Mouse (Mus musculus) urinary bladder, postnatal 14 days (tissue): ENCODE data around the gene Gm17428.
"Not testable (repeated sequence)": the region's sequence is repeated elsewhere in the genome, so short reads cannot be mapped to it uniquely, and the experiment has no call there.

Experiments used
- DNase-seq: peaks from one replicate; pipeline ENCODE4 v3.0.0; 2021; ENCODE audit warnings: low spot score

Gene Gm17428

DNA sequence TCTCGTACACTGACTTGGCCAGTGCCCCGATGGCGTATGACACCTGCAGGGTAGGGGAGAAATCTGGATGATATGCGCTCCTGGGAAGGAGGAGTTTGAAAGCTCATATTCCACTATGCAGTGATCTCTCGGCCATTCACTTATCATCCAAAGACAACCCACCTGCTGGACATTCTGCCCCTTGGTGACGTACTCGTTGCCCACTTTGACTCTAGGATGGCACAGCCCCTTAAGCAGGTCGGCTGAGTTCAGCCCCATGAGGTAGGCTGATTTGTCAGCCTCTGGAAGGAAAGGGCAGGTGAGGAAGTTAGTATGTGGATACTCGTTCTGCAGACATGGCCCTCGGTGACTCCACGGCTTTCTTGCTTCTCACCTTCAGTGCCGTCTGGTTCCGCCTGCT is 12.1 kb downstream of the Gm17428 start:
- DNase-seq: no peak

DNA sequence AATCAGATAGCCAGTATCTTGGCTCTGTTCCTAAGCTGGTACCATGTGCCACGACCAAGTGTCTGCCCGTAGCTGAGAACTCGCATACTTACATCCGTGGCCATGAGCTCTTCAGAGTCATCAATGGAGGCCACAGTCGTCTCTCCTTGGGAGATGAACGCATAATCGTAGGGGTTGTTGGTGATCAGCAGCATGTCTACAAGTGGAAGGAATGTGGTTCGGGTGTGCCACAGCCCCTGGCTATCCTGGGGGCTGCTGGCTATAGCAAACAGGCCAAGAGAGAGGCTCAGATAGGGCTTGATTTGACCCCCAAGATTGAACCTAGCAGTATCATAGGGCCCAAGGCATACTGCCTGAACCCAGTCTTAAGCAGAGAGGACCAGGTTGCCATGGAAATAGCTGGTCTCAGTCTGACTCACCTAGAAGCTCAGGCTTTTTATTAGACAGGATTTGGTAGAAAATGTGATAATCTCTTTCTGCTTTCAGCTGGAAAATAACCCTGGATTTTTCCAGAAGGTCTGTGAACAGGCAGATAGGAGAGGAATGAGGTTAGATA is 13.2 kb downstream of the Gm17428 start:
- DNase-seq: no peak

DNA sequence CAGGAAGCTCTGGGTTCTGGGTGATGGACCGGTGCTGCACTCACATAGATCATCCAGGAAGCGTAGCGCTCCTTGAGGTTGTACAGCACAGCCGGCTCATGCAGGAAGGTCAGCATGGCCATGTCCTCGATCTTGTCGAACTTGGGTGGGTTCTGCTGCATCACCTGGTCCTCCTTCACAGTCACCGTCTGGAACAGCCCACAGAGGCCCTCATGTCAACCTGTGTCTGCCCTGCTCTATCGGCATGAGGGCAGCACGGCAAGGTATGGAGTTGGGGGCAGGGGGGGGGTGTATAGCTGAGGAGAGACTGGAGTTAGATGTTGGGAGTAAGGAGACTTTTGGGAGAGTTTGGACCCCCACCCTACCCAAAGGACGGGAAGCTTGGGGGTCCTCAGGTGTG is 15.5 kb downstream of the Gm17428 start:
- no peak for DNase-seq

DNA sequence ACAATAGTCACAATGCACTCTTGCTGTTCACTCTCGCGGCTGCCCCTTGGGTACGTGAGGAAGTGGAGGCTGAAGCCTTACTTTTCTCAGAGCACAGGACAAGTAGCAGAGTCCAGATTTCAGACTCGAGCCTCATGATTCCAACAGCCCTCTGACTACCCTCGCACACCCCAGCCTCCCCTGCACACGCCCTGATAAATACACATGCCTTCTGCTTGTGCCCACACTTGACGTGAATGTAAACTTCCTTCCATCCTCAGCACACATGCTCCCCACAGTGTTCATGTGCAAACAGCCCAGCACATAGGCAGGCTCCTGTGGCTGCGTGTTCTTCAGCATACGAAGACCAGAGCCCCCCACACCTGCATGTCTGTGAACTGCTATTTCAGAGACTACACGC is 16.9 kb downstream of the Gm17428 start:
- peak; percentile 19 for DNase-seq

DNA sequence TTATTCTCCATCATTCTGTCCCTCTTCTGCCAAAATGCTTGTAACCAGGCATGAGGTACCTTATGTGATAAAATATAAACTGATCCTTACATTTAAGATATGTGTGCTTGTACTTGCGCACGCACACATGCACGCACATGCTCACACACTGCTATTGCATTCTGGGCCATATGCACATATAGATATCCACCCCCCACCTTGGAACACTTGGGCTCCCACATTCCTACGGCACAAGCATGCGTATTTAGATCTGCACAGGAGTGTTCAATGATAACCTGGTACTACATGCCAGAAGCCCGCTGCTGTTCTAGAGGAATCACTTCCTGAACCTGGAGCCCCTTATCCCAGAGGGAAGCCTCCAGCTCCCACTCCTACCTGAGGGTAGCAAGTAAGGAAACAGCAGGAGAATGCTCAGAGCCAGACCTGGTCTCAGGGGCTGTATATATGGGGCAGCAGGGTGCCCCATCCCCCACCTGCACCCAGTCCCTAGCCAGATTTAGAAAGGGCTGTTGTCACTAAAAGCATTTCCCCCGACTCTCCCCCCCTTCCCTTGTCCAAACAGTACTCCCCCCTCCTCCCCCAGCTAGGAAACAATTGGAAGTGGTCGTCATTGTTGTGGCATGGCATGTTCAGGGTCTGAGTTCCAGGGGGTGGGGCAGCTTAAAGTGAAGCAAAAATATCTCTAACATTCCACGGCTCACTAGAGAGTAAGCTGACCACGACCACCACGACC is 17.6 kb downstream of the Gm17428 start, which contains the start of gene Myh7:
Gene Myh7, minus strand, starts transcription at position 491 of the 733 bp plus-strand sequence.
- DNase-seq: no peak

DNA sequence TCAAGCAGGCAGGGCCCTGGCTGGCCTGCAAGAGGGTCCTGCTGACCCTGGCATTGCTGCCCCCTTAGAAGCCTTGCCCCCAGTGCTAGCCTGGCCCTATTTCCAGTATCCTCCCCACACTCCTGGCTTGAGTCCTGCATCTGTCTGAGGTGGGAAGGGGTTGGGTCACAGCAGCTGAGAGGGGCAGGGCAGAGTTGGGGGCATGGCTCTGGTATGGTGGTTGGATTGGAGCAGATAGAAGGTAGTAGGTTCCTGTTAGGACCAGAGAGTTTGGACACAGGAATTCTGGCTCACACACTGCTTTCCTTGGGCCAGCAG is 18.1 kb downstream of the Gm17428 start:
- no peak for DNase-seq

DNA sequence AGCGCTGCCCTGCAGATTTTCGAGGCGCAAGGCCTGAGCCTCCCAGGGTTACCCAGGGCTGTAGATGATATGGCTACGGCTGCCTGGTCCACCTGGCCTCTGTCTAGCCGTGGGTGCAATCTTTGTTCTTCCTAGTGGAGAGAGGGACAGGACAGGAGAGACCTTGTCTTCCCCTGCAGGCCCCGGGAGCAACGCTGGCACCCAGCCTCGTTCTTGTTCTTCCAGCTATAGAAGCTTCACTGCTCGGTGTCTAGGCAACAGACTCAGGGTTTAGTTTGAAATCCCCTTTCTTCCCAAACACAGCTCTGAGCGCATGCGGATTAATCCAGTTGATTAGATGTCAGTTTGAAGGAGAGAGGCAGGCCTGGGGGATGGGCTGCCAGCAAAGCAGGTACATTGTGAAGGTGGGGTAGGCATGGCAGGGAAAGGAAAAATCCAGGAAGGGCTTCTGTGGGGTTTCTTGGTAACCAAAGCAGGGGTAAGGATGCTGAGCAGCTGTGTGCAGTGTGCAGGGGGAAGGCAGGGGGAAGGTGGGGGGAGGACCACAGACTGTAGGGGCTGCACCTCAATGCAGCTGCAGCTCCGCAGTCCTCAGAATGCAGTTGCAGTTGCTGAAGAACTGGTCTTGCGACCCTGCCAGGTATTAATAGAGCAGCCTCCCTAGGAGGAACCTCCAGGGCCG is 18.9 kb downstream of the Gm17428 start:
- DNase-seq: no peak

DNA sequence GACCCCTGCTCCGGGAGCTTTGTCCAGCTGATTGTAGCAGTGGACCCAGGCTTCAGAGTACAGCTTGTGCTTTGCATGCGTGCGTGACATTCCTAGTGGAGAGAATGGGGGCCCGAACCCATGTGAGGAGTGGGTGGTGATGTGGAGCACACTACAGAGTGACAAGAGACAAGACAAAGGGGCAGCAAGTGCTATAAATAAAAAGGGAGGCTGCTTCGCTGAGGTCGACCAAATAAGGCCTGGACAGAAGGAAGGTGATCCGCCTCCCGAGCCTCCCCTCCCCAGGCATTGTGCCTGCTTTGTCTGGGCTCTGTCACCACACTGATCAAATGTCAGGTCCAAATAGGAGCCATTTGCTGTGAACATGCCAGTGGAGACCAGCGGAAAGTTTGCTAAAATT is 20.1 kb downstream of the Gm17428 start:
- DNase-seq: no peak

DNA sequence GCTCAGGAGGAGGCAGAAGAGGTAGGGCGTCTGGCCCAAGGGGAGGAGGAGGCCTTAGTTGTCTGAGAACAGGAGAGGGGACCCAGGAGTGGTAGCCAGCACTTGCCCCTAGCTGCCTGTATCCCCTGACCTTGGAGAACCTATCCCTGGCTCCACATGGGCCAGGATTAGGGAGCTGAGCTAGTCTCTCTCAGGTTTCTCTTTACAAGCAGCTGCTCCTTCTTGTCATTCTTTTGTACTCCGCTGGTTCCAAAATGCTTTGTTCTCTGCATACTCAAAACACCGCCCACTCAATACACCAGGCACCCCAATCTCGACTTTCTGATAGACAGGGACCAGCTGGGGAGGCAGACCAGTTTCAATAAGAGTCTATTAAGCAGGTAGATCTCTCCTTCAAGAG is 20.6 kb downstream of the Gm17428 start:
- DNase-seq: no peak

DNA sequence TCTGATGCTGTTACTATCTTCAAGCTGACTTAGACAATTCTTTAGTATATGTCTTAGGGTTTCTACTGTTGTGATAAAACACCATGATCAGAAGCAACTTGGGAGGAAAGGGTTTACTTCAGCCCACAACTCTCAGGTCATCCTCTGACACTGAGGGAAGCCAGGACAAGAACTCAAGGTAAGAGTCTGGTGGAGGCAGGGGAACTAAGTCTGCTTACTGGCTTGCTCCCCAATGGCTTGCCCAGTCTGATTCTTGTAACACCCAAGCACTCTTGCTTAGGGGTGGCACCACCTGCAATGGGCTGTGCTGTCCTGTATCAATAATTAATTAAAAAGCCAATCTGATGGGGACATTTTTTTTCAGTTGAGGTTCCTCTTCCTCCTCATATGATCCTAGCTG is 21.9 kb downstream of the Gm17428 start:
- DNase-seq: no peak

DNA sequence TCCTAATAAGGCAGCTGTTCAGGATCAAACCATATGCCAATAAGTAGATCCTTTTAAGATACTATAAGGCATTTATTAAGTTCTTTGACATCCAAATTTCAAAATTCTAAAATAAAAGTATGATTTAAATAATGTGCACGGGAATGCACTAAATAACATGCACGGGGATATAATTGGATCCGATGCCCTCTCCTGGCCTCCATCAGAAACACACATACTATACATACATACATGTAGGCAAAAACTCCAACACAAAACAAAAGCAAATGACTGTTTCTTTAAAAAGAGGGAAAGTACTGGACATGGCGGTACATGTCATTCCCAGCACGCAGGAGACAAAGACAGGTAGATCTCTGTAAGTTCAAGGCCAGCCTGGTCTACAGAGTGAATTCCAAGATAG is 23.1 kb downstream of the Gm17428 start:
- DNase-seq: not testable (repeated sequence)

DNA sequence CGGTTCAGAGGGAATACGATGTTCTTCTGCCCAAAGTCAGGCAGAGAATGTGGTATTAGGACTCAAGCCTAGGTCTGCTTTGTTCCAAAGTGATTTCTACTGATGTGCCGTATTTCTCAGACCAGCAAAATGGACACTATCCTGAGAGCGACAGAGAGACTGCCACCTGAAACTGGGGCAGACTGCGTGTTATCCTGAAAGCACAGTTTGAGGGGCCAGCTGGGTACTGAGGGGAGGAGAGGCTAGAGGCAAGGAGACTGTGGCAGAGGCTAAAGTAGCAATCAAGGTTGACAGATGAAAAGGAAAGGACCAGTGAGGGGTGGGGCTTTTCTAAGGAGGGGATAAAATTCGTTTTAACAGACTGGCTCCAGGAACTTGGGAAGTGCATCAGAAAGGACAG is 24.1 kb downstream of the Gm17428 start:
- no peak for DNase-seq

DNA sequence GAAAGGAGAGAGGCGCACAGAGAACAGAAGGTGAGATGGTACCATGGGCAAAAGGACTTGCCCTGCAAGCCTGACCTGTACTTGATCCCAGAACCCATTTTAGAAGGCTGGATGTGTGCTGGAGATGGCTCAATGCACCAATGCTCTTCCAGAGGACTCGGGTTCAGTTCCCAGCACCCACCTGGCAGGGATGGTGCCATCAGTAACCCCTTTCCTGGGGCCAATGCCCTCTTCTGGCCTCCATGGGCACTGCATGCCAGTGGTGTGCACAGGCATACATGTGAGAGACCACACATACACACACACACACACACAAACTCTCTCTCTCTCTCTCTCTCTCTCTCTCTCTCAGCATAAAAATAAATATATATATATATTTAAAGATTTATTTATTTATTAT is 24.7 kb downstream of the Gm17428 start:
- DNase-seq: no peak

DNA sequence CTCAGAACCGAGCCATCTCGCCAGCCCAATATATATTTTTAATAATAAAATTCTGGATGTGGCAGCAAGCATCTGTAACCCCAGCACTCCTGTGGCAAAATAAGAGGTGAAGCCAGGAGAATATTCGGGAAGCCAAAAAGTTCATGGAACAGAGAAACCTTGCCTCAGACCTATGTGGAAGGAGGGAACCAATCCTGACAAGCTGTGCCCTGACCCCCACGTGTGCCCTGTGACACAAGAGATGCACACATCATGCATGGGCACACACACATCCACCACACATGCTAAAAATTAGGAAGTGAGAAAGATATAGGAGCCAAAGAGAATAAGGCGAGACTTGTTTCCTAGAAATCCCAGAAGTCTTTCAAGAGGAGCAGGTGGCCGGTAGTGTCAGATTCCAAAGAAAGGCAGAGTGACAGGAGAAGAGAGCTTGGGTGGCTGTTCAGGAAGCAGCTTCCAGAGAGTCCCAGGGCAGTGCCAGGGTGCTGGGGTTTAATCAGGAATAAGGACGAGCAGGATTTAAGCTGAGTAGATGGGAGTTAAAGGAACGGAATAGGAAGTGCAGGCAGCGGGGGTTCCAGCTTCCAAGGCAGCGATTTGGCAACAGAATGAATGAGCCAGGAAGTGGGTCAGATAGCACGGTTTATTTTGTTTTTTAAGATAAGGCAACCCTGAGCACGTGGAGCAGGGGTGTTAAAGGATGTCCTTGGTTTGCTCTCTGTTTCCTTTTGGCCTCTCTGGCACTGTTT is 25.4 kb downstream of the Gm17428 start:
- DNase-seq: no peak

DNA sequence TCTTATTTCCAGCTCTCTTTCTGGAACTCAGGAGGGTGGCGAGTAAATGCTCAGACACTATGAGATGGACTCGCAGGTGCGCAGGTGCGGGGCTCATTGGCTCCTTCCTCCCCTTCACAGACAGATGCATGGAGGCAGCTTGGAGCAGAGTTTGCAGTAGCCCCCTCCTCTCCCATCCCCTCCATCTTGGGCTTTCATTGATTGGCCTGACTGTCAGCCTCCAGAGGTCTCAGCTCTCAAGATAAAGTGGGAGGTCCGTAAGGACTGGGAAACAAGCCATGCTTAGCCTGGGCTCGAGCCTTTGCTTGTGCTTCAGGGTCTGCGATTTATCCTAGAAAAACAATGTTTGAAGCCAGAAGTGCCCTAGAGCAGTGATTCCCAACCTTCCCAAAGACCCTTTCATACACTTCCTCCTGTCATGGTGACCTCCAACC is 26.0 kb downstream of the Gm17428 start:
- DNase-seq: no peak

DNA sequence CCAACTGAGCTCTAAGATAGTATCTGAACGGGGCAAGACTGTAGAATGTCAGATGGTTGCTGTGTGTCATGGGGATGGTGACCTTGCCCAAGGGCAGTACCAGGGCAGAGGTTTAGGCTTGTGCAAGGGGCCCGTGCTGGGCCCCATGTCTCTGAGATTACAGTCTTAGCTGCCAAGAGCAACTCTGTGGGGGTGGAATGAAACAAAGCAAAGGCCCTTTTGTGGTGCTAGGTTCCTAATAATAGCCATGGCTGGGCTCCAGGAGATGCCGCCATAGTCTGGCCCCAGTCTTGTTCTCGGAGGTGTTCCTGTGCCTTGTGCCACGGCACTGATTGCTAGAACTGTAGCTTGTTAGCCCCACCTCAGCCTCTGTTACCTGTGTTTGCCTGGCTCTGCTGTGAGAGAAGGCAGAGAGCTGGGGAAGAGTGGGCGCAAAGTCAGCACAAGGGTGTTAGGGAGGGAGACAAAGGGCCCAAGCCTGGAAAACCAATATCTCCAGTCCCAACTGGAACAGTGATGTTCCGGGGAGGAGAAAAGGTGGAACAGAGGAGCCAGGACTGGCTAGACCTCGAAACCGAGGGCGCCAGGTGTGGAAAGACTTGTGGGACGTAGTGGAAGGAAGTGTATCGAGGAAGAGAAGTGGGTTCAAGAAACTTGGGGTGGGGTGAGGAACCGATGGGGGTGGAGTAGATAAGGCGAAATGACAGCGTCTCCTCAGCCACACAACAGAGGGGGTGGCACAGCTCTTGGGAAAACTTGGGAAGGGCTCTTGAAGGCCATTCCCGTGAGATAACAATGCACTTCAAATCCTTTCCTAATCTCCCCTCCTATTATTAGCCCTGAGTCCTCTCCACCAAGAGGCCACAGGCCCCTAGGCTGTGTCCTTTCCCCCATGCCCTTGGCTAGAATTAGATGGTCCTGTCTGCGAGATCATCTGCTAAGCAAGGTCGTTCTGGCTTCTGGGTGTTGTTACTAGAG is 27.4 kb downstream of the Gm17428 start:
- no peak for DNase-seq

DNA sequence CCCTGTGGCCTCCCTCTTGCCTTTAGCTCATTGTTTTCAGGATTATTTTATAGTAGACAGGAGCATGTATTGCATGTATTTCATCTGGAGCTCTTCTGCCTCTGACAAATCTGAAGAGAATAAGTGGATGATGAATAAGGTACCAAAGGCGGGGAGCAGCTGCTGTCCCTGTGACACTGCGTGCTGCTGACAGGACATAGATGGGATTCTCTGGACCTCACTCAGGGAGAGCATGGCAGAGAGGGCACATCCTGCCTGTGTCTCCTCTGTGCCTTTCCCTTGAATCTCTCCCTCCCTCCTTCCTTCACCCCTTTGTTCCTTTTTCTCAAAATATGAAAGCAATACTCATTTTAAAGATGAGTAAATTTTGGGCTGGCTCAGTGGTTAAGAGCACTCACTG is 28.8 kb downstream of the Gm17428 start:
- no peak for DNase-seq

DNA sequence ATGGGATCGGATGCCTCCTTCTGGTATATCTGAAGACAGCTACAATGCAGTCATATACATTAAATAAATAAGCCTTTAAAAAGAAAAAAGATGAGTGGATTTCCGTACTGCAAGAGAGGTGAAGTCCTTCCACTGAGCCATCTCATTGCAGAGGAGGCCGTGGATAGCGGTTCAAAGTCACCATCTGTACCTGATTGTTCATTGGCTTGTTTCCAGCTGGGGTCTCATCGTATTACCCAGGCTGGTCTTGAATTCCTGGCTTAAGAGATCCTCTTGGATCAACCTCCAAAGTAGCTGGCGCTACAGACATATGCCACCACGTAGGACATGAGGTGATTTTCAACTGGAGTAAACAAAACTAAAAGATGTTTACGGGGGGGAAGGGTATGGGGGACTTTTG is 29.2 kb downstream of the Gm17428 start:
- DNase-seq: no peak

DNA sequence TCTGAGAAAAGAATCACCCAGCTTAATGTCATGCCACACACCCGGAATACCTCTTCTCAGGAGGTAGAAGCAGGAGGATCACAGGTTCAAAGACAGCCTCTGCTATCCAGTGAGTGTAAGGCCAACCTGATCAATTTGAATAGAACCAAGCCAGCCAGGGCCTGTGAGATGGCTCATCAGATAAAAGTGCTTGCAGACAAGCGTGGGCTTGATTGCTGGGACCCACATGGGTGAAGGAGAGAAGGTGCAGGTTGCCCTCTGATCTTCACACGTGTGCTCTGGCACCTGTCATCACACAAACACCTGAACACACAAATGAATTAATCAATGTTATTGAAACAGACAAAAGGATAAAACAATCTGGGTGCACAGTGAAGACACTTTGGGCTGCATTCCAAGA is 29.8 kb downstream of the Gm17428 start:
- no peak for DNase-seq

DNA sequence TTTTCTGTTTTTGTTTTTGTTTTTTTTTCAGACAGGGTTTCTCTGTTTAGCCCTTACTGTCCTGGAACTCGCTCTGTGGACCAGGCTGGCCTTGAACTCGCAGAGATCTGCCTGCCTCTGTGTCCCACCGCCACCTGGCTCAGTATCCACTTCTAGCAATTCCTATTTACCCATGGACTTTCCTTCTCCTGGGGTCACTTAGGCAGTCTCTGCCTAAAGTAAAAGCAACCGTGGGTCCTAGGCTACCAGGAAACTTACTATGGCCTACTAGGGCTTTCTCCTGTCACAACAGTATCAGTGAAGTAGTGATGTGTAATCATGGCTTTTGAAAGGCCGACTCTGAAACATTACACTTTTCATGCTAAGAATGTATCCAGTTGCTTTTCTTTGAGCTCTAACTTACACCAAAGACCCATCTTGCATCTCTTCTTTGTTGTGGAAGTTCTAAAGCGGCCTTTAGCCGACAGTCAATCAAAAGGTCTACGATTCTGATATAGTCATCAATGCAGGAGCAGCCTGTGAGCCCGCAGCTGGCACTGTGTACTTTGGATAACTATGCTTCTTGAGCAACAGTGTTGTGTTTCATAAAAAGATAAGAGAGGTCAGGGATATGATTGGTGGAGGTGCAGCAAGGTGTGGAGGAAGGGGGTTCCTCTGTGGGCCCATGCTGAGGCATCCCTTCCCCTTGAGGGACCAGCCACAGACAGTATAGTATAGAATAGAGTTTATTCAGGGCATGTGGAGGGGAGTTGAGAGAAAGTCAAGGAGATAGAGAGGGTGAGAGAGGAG is 30.6 kb downstream of the Gm17428 start:
- no peak for DNase-seq

DNA sequence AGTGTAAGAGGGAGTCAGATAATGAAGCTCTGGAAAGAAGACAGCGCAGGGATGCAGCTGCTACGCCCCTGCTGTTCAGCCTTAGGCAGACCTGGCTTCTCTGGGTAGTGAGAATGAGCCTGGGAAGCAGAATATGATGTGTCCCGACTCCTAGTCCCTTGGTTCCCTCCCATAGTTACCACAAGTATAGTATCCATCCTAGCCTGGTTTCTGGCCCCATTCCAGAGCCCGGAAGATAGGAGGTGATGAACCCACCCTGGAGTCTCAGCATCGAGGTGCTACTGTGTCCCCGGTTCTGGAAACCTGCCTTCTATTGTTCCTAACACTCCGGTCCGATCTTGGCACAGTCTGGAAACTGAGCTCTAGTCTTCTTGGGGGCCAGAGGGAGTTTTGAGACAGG is 31.7 kb downstream of the Gm17428 start:
- DNase-seq: no peak
